Mouse (Mus musculus): ENCODE data around the gene Tmem198b. TPM values are rescaled to one million over a fixed set of nuclear protein-coding genes. Genes with fewer than 3 reads are reported as not detected.
A peak's percentile ranks its signal among the peaks of the same experiment; 100 is the strongest.
"Not testable (repeated sequence)": the region's sequence is repeated elsewhere in the genome, so short reads cannot be mapped to it uniquely, and the experiment has no call there.

The Tmem198b gene
- total RNA-seq (2015; ENCODE audit: low replicate concordance) (6.5 TPM in 1 of 2 replicates, not detected in the other), total RNA-seq (2017; ENCODE audit: low replicate concordance) (0.26 and 2.0 TPM in 2 replicates)

GRCm38 (mm10) chr10:128804271-128805091 is at the start of gene Tmem198b:
Tmem198b (minus strand) TSS chr10:128804370.
- ATAC-seq (replicated peaks; ENCODE audit: low FRiP score, poor library complexity, severe bottlenecking): no peak

DNA sequence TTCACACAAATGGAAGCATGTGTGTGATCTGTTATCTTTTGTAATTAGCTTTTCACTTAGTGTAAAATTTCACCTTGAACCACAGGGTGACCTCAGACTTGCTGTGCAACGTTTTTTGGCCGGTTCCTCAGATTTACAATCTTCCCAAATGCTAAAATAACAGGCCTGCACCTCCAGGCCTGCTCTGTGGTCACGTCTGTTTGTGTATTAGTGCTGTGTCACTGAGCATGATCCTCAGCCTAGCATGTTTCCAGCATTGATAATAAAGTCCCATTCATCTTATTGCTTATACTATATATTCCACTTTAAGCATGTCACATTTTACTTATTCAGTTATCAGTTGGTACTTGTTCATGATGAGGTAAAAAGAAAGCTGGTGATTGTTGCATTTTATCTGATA is 46.2 kb upstream of the Tmem198b start:
- no peak for ATAC-seq (replicated peaks; ENCODE audit: low FRiP score, poor library complexity, severe bottlenecking)

DNA sequence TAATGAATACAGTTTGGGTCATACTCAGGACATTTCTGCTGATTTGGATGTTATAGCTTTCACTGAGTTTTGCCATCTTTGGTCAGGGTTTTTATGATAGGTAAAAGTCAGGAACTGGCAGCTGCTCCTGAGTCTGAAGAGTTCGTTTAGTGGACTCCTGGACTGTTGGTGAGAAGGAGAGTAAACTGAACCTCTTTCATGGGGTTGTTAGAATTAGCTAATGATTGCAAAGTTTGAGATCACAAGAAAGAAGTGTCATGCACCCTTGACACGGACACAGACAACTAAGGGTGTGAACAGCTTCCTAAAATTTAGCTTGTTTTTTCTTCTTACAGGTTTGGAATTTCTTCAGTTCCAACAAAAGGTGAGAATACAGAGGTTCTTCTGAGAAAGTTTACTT is 44.3 kb upstream of the Tmem198b start:
- no peak for ATAC-seq (replicated peaks; ENCODE audit: low FRiP score, poor library complexity, severe bottlenecking)

DNA sequence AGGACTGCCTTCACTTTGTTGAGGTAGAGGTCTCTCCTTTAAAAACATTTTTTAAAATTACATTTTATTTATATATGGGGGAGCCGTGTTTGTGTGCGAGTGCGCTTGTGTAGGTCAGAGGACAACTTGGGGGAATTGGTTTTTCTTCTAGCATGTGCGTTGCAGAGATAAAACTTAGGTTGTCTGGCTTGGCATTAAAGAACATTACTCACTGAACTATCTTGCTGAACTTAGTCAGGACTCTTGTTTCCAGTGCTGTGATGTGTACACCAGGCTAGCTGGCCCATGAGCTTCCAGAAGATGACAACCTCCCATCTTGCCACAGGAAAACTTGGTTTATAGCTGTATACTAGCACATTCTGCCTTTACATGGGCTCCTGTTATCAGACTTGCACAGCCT is 42.5 kb upstream of the Tmem198b start:
- ATAC-seq (replicated peaks; ENCODE audit: low FRiP score, poor library complexity, severe bottlenecking): no peak

DNA sequence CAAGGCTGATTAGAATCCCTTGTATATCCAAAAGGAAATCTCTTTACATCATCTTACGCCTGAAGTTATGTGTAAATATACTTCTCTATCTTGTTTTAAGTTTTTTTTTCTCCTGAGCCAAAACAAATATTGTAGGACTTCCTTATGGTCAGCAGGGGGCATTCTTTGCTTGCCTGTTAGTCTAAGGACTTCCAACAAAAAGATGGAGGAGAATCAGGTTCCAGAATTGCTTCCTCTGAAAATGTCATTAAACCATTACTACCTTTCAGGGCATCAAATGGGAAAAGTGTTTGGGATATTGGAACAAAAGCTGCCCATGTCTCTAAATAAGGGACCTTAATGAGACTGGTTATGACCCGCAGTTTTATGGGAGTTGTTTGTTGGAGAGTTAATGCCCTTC is 41.3 kb upstream of the Tmem198b start:
- ATAC-seq (replicated peaks; ENCODE audit: low FRiP score, poor library complexity, severe bottlenecking): no peak

GRCm38 (mm10) chr10:128843260-128843659 is 39.1 kb upstream of the Tmem198b start:
- no peak for ATAC-seq (replicated peaks; ENCODE audit: low FRiP score, poor library complexity, severe bottlenecking)

DNA sequence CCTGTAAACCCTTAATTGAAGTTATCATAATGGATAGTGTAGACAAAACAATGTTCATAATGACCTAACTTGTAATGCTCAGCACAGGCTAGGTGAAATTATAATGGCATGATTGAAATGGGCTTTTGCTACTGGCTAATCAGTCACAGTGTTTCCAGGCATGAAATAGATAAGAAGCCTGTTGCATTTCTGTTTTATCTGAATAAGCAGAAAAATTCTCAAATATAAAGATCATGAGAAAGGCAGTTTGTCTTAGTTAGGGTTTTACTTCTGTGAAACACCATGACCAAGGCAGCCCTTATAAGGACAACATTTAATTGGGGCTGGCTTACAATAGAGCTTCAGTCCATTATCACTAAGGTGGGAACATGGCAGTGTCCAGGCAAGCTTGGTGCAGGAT is 36.4 kb upstream of the Tmem198b start:
- ATAC-seq (replicated peaks; ENCODE audit: low FRiP score, poor library complexity, severe bottlenecking): no peak; the same call in 1 of the 2 replicates

- no peak for ATAC-seq (replicated peaks; ENCODE audit: low FRiP score, poor library complexity, severe bottlenecking)
Observed at GRCm38 (mm10) chr10:128839434-128839833, 35.3 kb upstream of the Tmem198b start.

- ATAC-seq (replicated peaks; ENCODE audit: low FRiP score, poor library complexity, severe bottlenecking): no peak
Observed at GRCm38 (mm10) chr10:128837400-128837799, 33.2 kb upstream of the Tmem198b start.

DNA sequence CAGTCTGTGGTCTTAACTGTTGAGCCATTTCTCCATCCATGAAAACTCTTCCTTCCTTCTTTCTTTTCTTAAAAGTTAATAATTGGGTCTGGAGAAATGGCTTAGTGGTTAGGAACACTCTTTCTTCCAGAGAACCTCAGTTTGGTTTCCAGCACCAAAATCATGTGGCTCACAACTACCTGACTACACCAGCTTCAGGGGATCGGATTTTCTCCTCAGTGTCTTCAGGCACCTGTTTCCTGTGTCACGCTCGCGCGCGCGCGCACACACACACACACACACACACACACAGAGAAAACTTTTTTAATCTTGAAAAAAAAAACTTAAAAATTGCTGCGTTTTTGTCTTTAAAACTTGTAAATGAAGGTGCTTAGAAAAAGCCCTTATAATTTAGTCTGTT is 19.7 kb upstream of the Tmem198b start:
- ATAC-seq (replicated peaks; ENCODE audit: low FRiP score, poor library complexity, severe bottlenecking): no peak

DNA sequence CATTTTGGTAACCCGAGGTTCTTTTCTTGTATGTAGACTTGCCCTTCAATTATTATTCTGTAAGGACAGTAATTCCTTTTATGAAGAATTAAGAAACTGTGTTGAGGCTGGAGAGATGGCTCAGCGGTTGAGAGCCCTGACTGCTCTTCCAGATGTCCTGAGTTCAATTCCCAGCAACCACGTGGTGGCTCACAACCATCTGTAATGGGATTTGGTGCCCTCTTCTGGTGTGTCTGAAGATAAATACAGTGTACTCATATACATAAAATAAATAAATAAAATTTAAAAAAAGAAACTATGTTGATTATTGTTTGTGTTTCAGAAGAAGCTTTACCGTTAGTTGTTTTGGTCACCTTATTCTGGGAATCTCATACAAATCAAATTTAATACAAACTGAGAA is 18.9 kb upstream of the Tmem198b start:
- ATAC-seq (replicated peaks; ENCODE audit: low FRiP score, poor library complexity, severe bottlenecking): not testable (repeated sequence)

DNA sequence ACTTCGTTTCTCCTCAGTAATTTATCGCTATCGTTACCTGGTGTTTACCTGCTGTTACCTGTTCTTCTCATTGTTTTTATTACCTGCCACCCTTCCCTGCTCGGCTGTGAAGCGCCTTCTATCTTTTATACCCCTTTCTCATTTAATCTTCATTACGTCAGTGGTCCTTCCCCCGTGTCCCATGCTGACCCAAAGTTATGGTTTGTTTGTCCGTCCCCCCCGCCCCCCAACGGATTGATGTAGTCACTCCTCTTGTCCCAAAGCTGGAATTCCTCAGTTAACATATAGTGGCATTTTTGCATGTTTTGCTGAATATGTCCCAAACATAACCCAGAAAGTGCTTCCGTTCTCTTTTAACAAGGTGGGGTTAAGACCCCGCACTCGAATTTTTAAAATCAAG is 18.0 kb upstream of the Tmem198b start:
- no peak for ATAC-seq (replicated peaks; ENCODE audit: low FRiP score, poor library complexity, severe bottlenecking)

GRCm38 (mm10) chr10:128821358-128822056 is 17.3 kb upstream of the Tmem198b start, which contains the start of gene Ormdl2:
Ormdl2 (minus strand) TSS chr10:128821645.
- peak; percentile 98 for ATAC-seq (replicated peaks; ENCODE audit: low FRiP score, poor library complexity, severe bottlenecking)

- no peak for ATAC-seq (replicated peaks; ENCODE audit: low FRiP score, poor library complexity, severe bottlenecking)
Observed at GRCm38 (mm10) chr10:128820217-128820616, 16.0 kb upstream of the Tmem198b start.

GRCm38 (mm10) chr10:128817033-128817432 is 12.9 kb upstream of the Tmem198b start, which contains the start of gene Sarnp:
Sarnp (plus strand) TSS chr10:128817333.
- ATAC-seq (replicated peaks; ENCODE audit: low FRiP score, poor library complexity, severe bottlenecking): no peak

GRCm38 (mm10) chr10:128807018-128807417 is 2.8 kb upstream of the Tmem198b start:
- ATAC-seq (replicated peaks; ENCODE audit: low FRiP score, poor library complexity, severe bottlenecking): no peak

- no peak for ATAC-seq (replicated peaks; ENCODE audit: low FRiP score, poor library complexity, severe bottlenecking)
Observed at GRCm38 (mm10) chr10:128806086-128806485, 1.9 kb upstream of the Tmem198b start.

DNA sequence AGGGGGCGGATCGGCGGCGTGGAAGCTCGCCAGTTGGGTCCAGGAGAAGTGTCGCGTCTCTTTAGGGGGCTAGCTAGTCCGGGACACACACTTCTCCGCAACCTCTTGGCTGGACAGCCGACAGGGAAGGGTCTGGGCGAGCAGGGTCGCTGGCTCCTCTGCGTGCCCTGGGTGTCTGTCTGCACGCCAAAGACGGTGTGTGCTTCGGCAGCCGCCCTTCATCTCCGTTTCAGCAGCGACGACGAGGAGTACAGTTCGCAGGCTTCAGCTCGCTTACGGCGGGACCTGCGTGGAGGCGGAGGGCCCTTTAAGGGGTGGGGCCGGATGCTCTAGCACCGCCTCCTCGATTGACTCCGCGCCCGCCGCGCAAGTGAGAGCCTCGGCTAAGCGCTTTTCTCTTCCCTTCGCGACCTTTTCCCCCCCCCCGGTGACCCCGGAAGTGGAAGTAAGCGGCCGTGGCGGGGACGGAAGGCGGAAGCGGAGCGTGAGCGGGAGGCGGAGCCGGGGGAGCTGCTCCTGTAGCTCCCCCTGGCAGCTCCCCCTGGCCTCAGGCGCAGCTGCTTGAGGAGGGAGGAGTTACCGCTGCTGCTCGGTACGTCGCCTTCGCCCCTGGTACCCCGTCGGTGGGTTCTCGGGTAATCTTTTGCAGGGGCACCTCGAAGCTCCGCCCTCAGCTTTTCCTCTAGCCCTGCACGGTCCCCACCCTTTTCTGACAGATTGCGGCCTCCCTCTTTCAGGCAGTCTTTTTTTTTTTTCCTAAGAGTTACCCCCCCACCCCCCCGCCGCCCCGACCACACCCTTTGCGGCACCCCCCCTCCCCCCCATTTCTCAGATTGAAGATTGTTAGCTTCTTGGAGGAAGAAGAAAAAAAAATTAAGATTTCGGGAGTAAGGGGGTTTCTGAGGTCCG is 1.2 kb upstream of the Tmem198b start:
- peak; percentile 93 for ATAC-seq (replicated peaks; ENCODE audit: low FRiP score, poor library complexity, severe bottlenecking)

- no peak for ATAC-seq (replicated peaks; ENCODE audit: low FRiP score, poor library complexity, severe bottlenecking)
Observed at GRCm38 (mm10) chr10:128803771-128804270, 349 bp downstream of the Tmem198b start, which contains the start of gene Dnajc14. Dnajc14 (plus strand) TSS chr10:128804062.

- no peak for ATAC-seq (replicated peaks; ENCODE audit: low FRiP score, poor library complexity, severe bottlenecking)
Observed at GRCm38 (mm10) chr10:128803361-128803760, 809 bp downstream of the Tmem198b start.
